10 mouse cellular contexts compared by ENCODE assay signal in genomic region chr7:128248081-128249042, GRCm38 (mm10). TPM values are rescaled to one million over a fixed set of nuclear protein-coding genes. Genes with fewer than 3 reads are reported as not detected.
A peak's percentile ranks its signal among the peaks of the same experiment; 100 is the strongest.
DNase-seq lines count a peak whose midpoint lies in the region; ATAC-seq and TF ChIP-seq lines count a peak whose summit lies in the region.
"Had no signal": no experiment of that assay in that cellular context is flagged by ENCODE, and none has a peak within 500 bp of the region (broad histone marks: within the 10 kb centered on the region; RNA-seq: fewer than 3 reads in every experiment).

No protein-coding gene starts in this region.

- H3K4me2 ChIP-seq in heart, embryonic 11.5 days: peak overlapping the region; percentile 73
- H3K4me2 ChIP-seq in lung, postnatal 0 days (replicated peaks; ENCODE audit: low read depth, low read length): peak overlapping the region; percentile 66

- TF ChIP-seq EP300 in lung, postnatal 0 days (IDR thresholded peaks at IDR 0.05): no peak

- no peaks in the 10 kb centered on the region for H3K9me3 ChIP-seq in heart, embryonic 11.5 days (replicated peaks; ENCODE audit: control insufficient read depth, low read length)
- no peaks in the 10 kb centered on the region for H3K9me3 ChIP-seq in hindbrain, embryonic 10.5 days
- H3K9me3 ChIP-seq in lung, postnatal 0 days (ENCODE audit: low read length): no peaks in the 10 kb centered on the region

- no peak for DNase-seq in heart, postnatal 10 days
- no peak for DNase-seq in hindbrain, embryonic 10.5 days (ENCODE audit: low spot score)
- DNase-seq in lung, postnatal 0 days (ENCODE audit: low spot score): no peak
- no peak for DNase-seq in embryo, embryonic 11 days
- DNase-seq in testis, postnatal 14 days (ENCODE audit: low spot score): no peak

- 78% methylated on average over 10 of the region's 10 CpGs for WGBS in heart, embryonic 11.5 days (ENCODE audit: insufficient replicate concordance)
- 88% methylated on average over 10 of the region's 10 CpGs for WGBS in hindbrain, embryonic 10.5 days
- 63% methylated on average over 10 of the region's 10 CpGs for WGBS in lung, postnatal 0 days

- peaks cover 21% of the 10 kb centered on the region; the same call in 1 of the 2 replicates for H3K36me3 ChIP-seq in heart, embryonic 11.5 days (ENCODE audit: control insufficient read depth, insufficient read depth, low read length)
- peaks cover 48% of the 10 kb centered on the region for H3K36me3 ChIP-seq in C2C12 (ENCODE audit: control insufficient read depth, insufficient read depth)
- peaks cover 16% of the 10 kb centered on the region for H3K36me3 ChIP-seq in hindbrain, embryonic 10.5 days
- peaks cover 19% of the 10 kb centered on the region; the same call in 1 of the 2 replicates for H3K36me3 ChIP-seq in lung, postnatal 0 days (ENCODE audit: insufficient read depth, low read length)

- H3K9ac ChIP-seq in heart, embryonic 11.5 days (ENCODE audit: low read depth, low read length): peak overlapping the region; percentile 86
- H3K9ac ChIP-seq in lung, postnatal 0 days (replicated peaks; ENCODE audit: low read depth): peak overlapping the region; percentile 41

- H3ac ChIP-seq in C2C12 (ENCODE audit: control insufficient read depth, insufficient read length, low read depth): peak overlapping the region; percentile 38

- H3K4me3 ChIP-seq in heart, embryonic 11.5 days (ENCODE audit: low read depth, low read length): peak overlapping the region; percentile 59
- peak overlapping the region; percentile 66 for H3K4me3 ChIP-seq in C2C12 (ENCODE audit: insufficient read depth, poor library complexity, severe bottlenecking)
- H3K4me3 ChIP-seq in hindbrain, embryonic 10.5 days: peak overlapping the region; percentile 61
- peak overlapping the region; percentile 57 for H3K4me3 ChIP-seq in lung, postnatal 0 days (ENCODE audit: low read depth, low read length)

- H3K79me2 ChIP-seq in C2C12 (ENCODE audit: control insufficient read depth, insufficient read depth): peaks cover 27% of the 10 kb centered on the region

- no peaks in the 10 kb centered on the region for H3K27me3 ChIP-seq in heart, embryonic 11.5 days (ENCODE audit: control insufficient read depth, insufficient read depth, low read length)
- no peaks in the 10 kb centered on the region for H3K27me3 ChIP-seq in C2C12 (ENCODE audit: control insufficient read depth, insufficient read depth, insufficient read length)
- peaks cover 53% of the 10 kb centered on the region for H3K27me3 ChIP-seq in hindbrain, embryonic 10.5 days (ENCODE audit: insufficient read depth, poor library complexity, severe bottlenecking)
- no peaks in the 10 kb centered on the region for H3K27me3 ChIP-seq in lung, postnatal 0 days (replicated peaks; ENCODE audit: insufficient read depth, low read length)

- ATAC-seq in heart, embryonic 11.5 days (replicated peaks; ENCODE audit: insufficient number of reproducible peaks, low FRiP score, low TSS enrichment): no peak
- ATAC-seq in lung, postnatal 0 days: no peak
- no peak for ATAC-seq in frontal cortex, adult (ENCODE audit: low TSS enrichment)

- H3K79me3 ChIP-seq in C2C12 (ENCODE audit: low read depth): peaks cover 12% of the 10 kb centered on the region

- intact Hi-C loops in heart, postnatal 10 days (cut with DNase I): loop anchor here (5.0 to 10.0 kb wide), 2 partner anchors 49 to 456 kb away; partner anchors contain the start of gene BC017158

- TF ChIP-seq CTCF in C2C12 (IDR thresholded peaks at IDR 0.05; ENCODE audit: control insufficient read depth, insufficient read depth, insufficient read length): no peak
- no peak for TF ChIP-seq CTCF in lung, postnatal 0 days (IDR thresholded peaks at IDR 0.05)

- H3K4me1 ChIP-seq in heart, embryonic 11.5 days (ENCODE audit: control insufficient read depth, insufficient read depth, low read length): peaks cover 19% of the 10 kb centered on the region
- H3K4me1 ChIP-seq in hindbrain, embryonic 10.5 days (replicated peaks): peaks cover 61% of the 10 kb centered on the region
- peaks cover 6% of the 10 kb centered on the region; the same call in 1 of the 2 replicates for H3K4me1 ChIP-seq in lung, postnatal 0 days (ENCODE audit: insufficient read depth, low read depth, low read length)

- H3K27ac ChIP-seq in heart, embryonic 11.5 days (ENCODE audit: low read depth, low read length): no peak overlapping the region
- H3K27ac ChIP-seq in hindbrain, embryonic 10.5 days: no peak overlapping the region
- H3K27ac ChIP-seq in lung, postnatal 0 days (ENCODE audit: low read length): no peak overlapping the region

TF ChIP-seq in C2C12, 6 proteins besides CTCF, POLR2A, EP300 and RAD21:
- no peak for TF ChIP-seq MAX (IDR thresholded peaks at IDR 0.05)
- no peak for TF ChIP-seq MYOG (IDR thresholded peaks at IDR 0.05; ENCODE audit: control insufficient read depth, extremely low read depth, insufficient read length)
- no peak for TF ChIP-seq MYOD1 (IDR thresholded peaks at IDR 0.05; ENCODE audit: control insufficient read depth, insufficient read length, low read depth)
- no peak for TF ChIP-seq CEBPB (IDR thresholded peaks at IDR 0.05; ENCODE audit: low read depth)
- TF ChIP-seq USF1 (IDR thresholded peaks at IDR 0.05; ENCODE audit: low read depth): no peak
- no peak for TF ChIP-seq FOSL1 (IDR thresholded peaks at IDR 0.05; ENCODE audit: insufficient read depth, low read length, poor library complexity, severe bottlenecking)
TF ChIP-seq in C2C12: peak in this region for 0.

RNA-seq across cellular contexts. Expression of gene Tgfb1i1, which starts 1.8 kb away (rescaled TPM):
- polyA plus RNA-seq in heart, embryonic 11.5 days (2014; fragmentation: Nextera tagmentation; extraction: Ambion mirVana): 168 and 172 TPM in 2 replicates
- 10 to 100 TPM; 52.1 to 57.0 TPM for total RNA-seq in heart, postnatal 10 days (2021)
- polyA plus RNA-seq in C2C12 (2012; fragmentation: generic; extraction: Trizol): 110 TPM
- polyA plus RNA-seq in hindbrain, embryonic 10.5 days (2016; fragmentation: Nextera tagmentation; extraction: Ambion mirVana): 37.9 and 50.9 TPM in 2 replicates
- polyA plus RNA-seq in lung, postnatal 0 days (2015; fragmentation: Nextera tagmentation; extraction: Ambion mirVana): 157 and 160 TPM in 2 replicates

RNA-seq across cellular contexts. Expression of gene 9130023H24Rik, which starts 10.5 kb away (rescaled TPM):
- 6.6 and 7.9 TPM in 2 replicates for polyA plus RNA-seq in heart, embryonic 11.5 days (2014; fragmentation: Nextera tagmentation; extraction: Ambion mirVana)
- 1 to 10 TPM; 4.5 to 5.4 TPM for total RNA-seq in heart, postnatal 10 days (2021)
- 2.1 TPM for polyA plus RNA-seq in C2C12 (2012; fragmentation: generic; extraction: Trizol)
- polyA plus RNA-seq in hindbrain, embryonic 10.5 days (2016; fragmentation: Nextera tagmentation; extraction: Ambion mirVana): 10.2 and 13.5 TPM in 2 replicates
- polyA plus RNA-seq in lung, postnatal 0 days (2015; fragmentation: Nextera tagmentation; extraction: Ambion mirVana): 6.2 and 6.5 TPM in 2 replicates

RNA-seq across cellular contexts. Expression of gene Armc5, which starts 11.2 kb away (rescaled TPM):
- 7.7 and 8.7 TPM in 2 replicates for polyA plus RNA-seq in heart, embryonic 11.5 days (2014; fragmentation: Nextera tagmentation; extraction: Ambion mirVana)
- 10 to 100 TPM; 11.7 to 13.3 TPM for total RNA-seq in heart, postnatal 10 days (2021)
- polyA plus RNA-seq in C2C12 (2012; fragmentation: generic; extraction: Trizol): 16.7 TPM
- 16.7 and 19.6 TPM in 2 replicates for polyA plus RNA-seq in hindbrain, embryonic 10.5 days (2016; fragmentation: Nextera tagmentation; extraction: Ambion mirVana)
- polyA plus RNA-seq in lung, postnatal 0 days (2015; fragmentation: Nextera tagmentation; extraction: Ambion mirVana): 17.9 and 20.3 TPM in 2 replicates

RNA-seq across cellular contexts. Expression of gene Slc5a2, which starts 17.1 kb away (rescaled TPM):
- 0.83 TPM in 1 of 2 replicates, not detected in the other for polyA plus RNA-seq in heart, embryonic 11.5 days (2014; fragmentation: Nextera tagmentation; extraction: Ambion mirVana)
- not detected for total RNA-seq in heart, postnatal 10 days (2021)
- polyA plus RNA-seq in C2C12 (2012; fragmentation: generic; extraction: Trizol): not detected
- 0.29 TPM in 1 of 2 replicates, not detected in the other for polyA plus RNA-seq in hindbrain, embryonic 10.5 days (2016; fragmentation: Nextera tagmentation; extraction: Ambion mirVana)
- 0.08 and 0.23 TPM in 2 replicates for polyA plus RNA-seq in lung, postnatal 0 days (2015; fragmentation: Nextera tagmentation; extraction: Ambion mirVana)
- total RNA-seq: adrenal gland, postnatal 14 days; megakaryocyte progenitor cell, adult 5-6 weeks had no signal

RNA-seq across cellular contexts. Expression of gene Cox6a2, which starts 42.2 kb away (rescaled TPM):
- 543 and 571 TPM in 2 replicates for polyA plus RNA-seq in heart, embryonic 11.5 days (2014; fragmentation: Nextera tagmentation; extraction: Ambion mirVana)
- 1,000 to 10,000 TPM; 1,342 to 1,375 TPM for total RNA-seq in heart, postnatal 10 days (2021)
- 1.9 TPM for polyA plus RNA-seq in C2C12 (2012; fragmentation: generic; extraction: Trizol)
- 0.25 TPM in 1 of 2 replicates, not detected in the other for polyA plus RNA-seq in hindbrain, embryonic 10.5 days (2016; fragmentation: Nextera tagmentation; extraction: Ambion mirVana)
- polyA plus RNA-seq in lung, postnatal 0 days (2015; fragmentation: Nextera tagmentation; extraction: Ambion mirVana): 26.6 and 27.8 TPM in 2 replicates
- total RNA-seq: adrenal gland, postnatal 14 days had no signal
